Mouse (Mus musculus): ENCODE results near the gene Uap1. TPM values are rescaled to one million over a fixed set of nuclear protein-coding genes. Genes with fewer than 3 reads are reported as not detected.

Uap1 gene
- polyA plus RNA-seq, 1 experiment, result 28.0 TPM

DNA sequence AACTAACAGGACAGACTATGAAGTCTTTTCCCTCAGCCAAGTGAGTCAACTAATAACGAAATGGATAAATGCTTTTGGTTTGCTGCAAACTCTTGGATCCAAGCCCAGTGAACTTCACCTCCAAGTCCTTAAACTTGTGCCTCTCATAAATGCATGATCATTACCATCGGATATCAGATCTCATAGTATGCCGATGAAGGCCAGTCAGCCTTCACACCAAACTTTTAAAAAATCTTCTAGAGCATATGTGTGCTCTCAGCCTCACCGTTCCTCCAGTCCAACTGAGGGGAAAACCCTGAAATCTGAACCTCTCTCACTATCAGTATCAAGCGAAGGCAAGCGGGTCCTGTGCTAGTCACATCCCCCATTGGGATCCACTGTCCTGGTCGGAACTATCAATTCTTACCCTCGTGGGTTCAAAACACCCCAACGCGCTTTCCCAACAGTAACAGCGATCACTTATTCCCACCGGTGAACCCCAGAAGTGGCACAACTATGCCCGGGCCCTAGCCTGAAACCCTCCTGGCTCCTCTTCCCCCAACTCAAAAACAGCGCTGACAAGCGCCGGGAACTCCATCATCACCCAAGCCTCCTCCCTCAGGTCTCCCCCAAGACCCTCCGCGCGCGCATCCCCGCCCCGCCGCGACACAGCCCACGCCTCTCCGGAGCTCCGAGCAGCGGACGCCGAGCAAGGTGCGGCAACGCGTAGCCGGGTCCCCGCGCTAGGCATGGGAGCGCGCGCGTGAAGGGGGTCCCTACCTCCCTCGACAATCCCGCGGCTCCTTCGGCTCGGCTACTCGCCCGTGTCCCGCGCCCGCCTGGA, 555 bp downstream of the Uap1 start:
- Histone ChIP-seq H3K27ac (ENCODE audit: insufficient read depth, low read depth, low read length) (no peak overlapping the region), H3K4me1 (ENCODE audit: control insufficient read depth, insufficient read depth, low read length) (peaks cover 11% of the 10 kb centered on the region; the same call in 1 of the 2 replicates), H3K4me3 (ENCODE audit: insufficient read depth, low read length) (peak overlapping the region; percentile 95)
- no peak for TF ChIP-seq POLR2A (IDR thresholded peaks at IDR 0.05; ENCODE audit: borderline replicate concordance, low read depth, low read length)
- no peak for TF ChIP-seq CTCF (IDR thresholded peaks at IDR 0.05; ENCODE audit: low read depth, low read length)

DNA sequence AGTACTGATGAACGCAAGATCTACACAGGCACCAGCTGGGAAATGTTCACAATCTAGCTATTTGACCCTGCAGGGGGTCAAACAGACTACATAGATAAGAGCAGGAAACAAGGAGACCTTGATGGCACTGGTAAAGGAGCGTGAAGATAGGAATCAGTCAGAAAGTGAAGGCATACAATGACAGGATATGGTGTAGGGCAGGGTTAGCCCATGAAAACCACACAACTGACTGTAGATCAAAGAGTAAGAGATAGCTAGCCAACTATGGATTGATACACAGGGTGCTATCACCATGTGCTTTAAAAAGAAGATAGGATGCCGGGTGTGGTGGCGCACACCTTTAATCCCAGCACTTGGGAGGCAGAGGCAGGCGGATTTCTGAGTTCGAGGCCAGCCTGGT, 7.0 kb downstream of the Uap1 start:
- TF ChIP-seq POLR2A (IDR thresholded peaks at IDR 0.05; ENCODE audit: borderline replicate concordance, low read depth, low read length) (no peak), CTCF (IDR thresholded peaks at IDR 0.05; ENCODE audit: low read depth, low read length) (no peak)
- H3K4me3 ChIP-seq (ENCODE audit: insufficient read depth, low read length), result no peak overlapping the region

DNA sequence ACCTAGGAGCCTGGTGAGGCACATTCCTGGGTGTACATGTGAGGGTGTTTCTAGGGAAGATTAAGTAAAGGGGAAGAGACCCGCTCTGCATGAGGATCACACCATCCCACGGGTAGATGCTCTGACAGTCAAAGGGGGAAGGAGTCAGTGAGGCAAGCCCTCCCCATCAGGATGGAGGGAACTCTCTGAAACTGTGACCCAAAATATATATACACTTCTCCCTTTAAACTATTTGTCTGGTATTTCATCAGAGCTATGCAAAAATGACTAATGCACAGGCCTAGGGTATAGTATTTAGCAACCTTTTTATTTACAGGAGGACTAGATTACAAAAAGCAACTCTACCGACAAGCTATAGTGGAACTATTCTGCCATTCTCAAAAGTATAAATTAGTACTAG, 9.8 kb downstream of the Uap1 start:
- Histone ChIP-seq H3K4me1 (ENCODE audit: control insufficient read depth, insufficient read depth, low read length) (peaks cover 37% of the 10 kb centered on the region), H3K4me3 (ENCODE audit: insufficient read depth, low read length) (no peak overlapping the region), H3K27ac (ENCODE audit: insufficient read depth, low read depth, low read length) (no peak overlapping the region)
- TF ChIP-seq POLR2A (IDR thresholded peaks at IDR 0.05; ENCODE audit: borderline replicate concordance, low read depth, low read length), result no peak
- no peak for TF ChIP-seq CTCF (IDR thresholded peaks at IDR 0.05; ENCODE audit: low read depth, low read length)

More for the DNA sequence above, 7.0 kb downstream of the Uap1 start:
- Histone ChIP-seq H3K4me1 (ENCODE audit: control insufficient read depth, insufficient read depth, low read length) (peaks cover 20% of the 10 kb centered on the region), H3K27ac (ENCODE audit: insufficient read depth, low read depth, low read length) (no peak overlapping the region)

DNA sequence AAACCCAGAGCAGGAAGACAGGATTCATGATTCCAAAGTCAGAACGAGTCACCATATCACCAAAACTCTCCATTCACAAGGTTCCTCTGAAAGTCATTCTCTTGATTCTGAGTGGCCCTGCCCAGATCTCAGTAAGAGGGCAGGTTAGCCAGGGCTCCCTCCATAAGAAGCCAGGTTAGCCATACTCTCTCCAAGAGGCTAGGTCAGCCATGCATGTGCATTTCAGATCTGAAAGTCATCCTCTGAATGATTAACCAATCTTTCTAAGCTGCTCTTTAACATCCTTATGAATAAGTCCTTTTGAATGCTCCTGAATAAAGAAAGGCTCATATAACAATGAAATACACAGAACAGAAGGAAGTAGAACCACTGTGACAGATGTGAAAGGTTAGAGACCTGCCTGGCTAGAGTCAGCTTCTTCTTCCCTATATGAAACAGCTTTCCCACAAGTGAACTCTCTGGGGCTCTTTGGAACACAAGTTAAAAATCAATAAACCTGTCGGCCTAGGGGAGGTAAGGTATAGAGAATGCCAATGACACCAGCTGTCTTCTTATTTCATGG, 10.6 kb downstream of the Uap1 start:
- no peak for TF ChIP-seq CTCF (IDR thresholded peaks at IDR 0.05; ENCODE audit: low read depth, low read length)
- TF ChIP-seq POLR2A (IDR thresholded peaks at IDR 0.05; ENCODE audit: borderline replicate concordance, low read depth, low read length), result no peak
- Histone ChIP-seq H3K4me1 (ENCODE audit: control insufficient read depth, insufficient read depth, low read length) (peaks cover 38% of the 10 kb centered on the region), H3K4me3 (ENCODE audit: insufficient read depth, low read length) (no peak overlapping the region), H3K27ac (ENCODE audit: insufficient read depth, low read depth, low read length) (no peak overlapping the region)

DNA sequence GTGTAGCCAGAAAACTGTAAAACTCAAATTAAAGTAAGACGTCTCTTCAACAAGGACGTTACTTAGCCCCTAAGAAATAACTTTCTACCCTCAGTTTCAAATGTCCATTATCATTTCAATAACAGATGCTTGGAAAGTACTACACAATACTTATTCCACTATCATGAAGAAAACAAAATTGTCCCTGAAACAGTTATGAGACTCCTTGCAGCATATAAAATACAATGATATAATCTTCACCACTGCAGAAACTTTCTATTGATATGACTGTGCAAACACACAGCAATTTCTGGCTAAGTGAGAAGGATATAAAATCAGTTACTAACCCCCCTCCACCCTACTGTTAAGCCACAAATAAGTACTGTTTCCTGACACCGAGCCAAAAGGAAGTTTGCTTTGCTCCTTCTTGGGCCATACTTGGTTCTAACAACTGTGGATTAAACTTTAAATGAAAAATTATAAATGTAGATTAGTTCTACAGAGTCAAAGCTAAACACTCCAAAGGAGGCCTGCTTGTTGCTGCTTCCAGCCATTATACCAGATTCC, 11.3 kb downstream of the Uap1 start:
- no peak for TF ChIP-seq CTCF (IDR thresholded peaks at IDR 0.05; ENCODE audit: low read depth, low read length)
- Histone ChIP-seq H3K4me3 (ENCODE audit: insufficient read depth, low read length) (no peak overlapping the region), H3K4me1 (ENCODE audit: control insufficient read depth, insufficient read depth, low read length) (peaks cover 36% of the 10 kb centered on the region), H3K27ac (ENCODE audit: insufficient read depth, low read depth, low read length) (no peak overlapping the region)

DNA sequence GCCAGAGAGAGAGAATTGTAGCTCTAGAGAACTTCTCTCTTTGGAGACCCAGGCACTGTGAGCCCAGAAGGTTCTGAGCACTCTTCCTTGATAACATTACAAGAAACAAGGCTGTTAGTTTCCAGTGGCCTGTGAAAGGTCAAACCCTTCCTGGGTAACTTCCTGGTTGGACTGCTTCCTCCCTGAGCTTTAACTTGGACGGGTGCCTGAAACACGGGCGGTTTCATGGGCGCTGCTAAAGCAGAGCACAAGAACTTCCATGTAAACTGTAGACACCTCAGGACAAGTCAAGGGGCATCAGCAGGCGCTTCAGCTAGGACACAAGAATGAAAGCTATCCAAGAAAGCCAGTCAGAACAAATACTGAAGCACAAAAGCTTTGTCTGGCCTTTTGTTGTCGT, 12.9 kb downstream of the Uap1 start:
- H3K4me1 ChIP-seq (ENCODE audit: control insufficient read depth, insufficient read depth, low read length), result peaks cover 36% of the 10 kb centered on the region
- peak overlapping the region; percentile 62 for H3K27ac ChIP-seq (ENCODE audit: insufficient read depth, low read depth, low read length)
- TF ChIP-seq POLR2A (IDR thresholded peaks at IDR 0.05; ENCODE audit: borderline replicate concordance, low read depth, low read length) (no peak), CTCF (IDR thresholded peaks at IDR 0.05; ENCODE audit: low read depth, low read length) (no peak)
- no peak overlapping the region for H3K4me3 ChIP-seq (ENCODE audit: insufficient read depth, low read length)

DNA sequence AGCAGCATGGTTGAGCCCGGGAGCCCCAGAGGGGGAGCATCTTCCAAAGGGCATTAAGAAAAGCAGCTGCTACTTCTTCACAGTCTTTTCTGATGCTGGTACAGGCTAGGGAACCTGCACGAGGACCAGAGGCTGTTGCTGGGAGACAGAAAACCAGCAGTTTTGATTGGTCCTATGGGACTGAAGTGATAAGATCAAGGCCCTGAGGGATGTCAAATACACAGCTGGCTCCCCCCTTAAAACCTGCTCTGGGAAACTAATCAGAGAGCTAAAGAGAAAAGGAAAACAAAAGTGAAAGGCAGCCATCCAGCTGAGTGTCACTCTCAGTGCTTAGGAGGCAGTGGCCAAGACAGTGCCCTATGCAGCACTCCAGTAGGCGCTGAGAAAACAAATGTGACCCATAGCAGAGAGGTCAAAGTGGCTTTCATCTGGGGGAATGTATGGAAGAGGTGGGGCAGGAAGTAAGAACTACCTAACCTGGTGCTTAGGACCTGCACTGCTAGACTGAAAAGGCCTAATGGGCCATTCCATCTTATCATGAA, 14.3 kb downstream of the Uap1 start:
- Histone ChIP-seq H3K27ac (ENCODE audit: insufficient read depth, low read depth, low read length) (peak overlapping the region; percentile 64), H3K4me1 (ENCODE audit: control insufficient read depth, insufficient read depth, low read length) (peaks cover 36% of the 10 kb centered on the region), H3K4me3 (ENCODE audit: insufficient read depth, low read length) (no peak overlapping the region)
- no peak for TF ChIP-seq POLR2A (IDR thresholded peaks at IDR 0.05; ENCODE audit: borderline replicate concordance, low read depth, low read length)
- TF ChIP-seq CTCF (IDR thresholded peaks at IDR 0.05; ENCODE audit: low read depth, low read length), result no peak

DNA sequence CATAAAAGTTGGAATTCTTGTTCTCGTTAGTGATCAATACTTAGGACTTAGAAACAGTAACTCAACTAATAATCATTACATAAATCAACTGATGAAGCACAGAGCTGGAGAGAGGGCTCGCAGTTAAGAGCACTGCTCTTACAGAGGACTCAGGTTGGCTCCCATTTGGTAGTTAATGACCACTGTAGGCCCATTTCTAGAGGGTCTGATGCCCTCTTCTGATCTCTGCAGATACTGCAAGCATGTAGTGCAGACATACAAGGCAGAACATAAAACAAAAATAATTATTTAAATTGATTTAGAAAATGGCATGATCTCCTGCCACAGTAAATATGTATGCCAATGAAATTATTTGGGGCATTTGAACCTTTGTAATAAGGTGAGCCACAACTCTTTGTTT, 15.1 kb downstream of the Uap1 start:
- H3K27ac ChIP-seq (ENCODE audit: insufficient read depth, low read depth, low read length), result peak overlapping the region; percentile 52
- H3K4me1 ChIP-seq (ENCODE audit: control insufficient read depth, insufficient read depth, low read length), result peaks cover 34% of the 10 kb centered on the region
- TF ChIP-seq CTCF (IDR thresholded peaks at IDR 0.05; ENCODE audit: low read depth, low read length) (no peak), POLR2A (IDR thresholded peaks at IDR 0.05; ENCODE audit: borderline replicate concordance, low read depth, low read length) (no peak)
- no peak overlapping the region for H3K4me3 ChIP-seq (ENCODE audit: insufficient read depth, low read length)

DNA sequence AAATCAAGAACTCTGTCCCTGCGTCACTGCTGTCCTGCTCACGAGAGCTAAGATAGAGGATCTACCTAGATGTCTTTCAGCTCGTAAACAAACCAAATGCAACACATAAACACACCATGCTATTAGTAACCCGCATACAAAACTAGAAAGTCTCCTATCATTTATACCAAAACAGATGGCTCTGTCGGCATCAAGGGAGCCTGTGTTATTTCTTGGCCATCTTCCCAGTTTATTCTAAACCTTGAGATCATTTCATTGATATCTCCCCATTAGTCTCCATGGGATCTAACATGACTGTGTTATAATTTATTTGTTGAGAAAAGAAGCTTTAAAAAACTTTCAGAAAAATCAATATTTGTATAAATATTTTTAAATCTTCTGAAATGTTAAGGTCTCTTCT, 19.0 kb downstream of the Uap1 start:
- Histone ChIP-seq H3K4me1 (ENCODE audit: control insufficient read depth, insufficient read depth, low read length) (peaks cover 10% of the 10 kb centered on the region), H3K27ac (ENCODE audit: insufficient read depth, low read depth, low read length) (no peak overlapping the region), H3K4me3 (ENCODE audit: insufficient read depth, low read length) (no peak overlapping the region)
- TF ChIP-seq CTCF (IDR thresholded peaks at IDR 0.05; ENCODE audit: low read depth, low read length) (no peak), POLR2A (IDR thresholded peaks at IDR 0.05; ENCODE audit: borderline replicate concordance, low read depth, low read length) (no peak)

DNA sequence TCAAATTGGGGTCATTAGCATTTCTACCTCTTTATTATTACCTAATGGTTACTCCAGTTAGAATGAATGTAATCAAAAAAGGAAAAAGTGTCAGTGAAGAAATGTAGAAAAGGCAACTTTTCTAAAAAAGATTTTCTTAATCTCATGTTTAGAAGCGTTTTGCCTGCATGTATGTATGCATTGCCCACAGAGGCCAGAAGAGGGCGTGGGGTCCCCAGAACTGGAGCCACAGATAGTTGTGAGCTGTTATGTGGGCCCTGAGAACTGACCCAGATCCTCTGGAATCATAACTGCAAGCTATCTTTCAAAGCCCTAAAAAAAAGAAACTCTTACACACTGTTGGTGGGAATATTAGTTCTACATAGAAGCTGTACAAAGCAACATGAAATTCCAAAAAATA, 19.5 kb downstream of the Uap1 start:
- H3K27ac ChIP-seq (ENCODE audit: insufficient read depth, low read depth, low read length), result no peak overlapping the region
- TF ChIP-seq CTCF (IDR thresholded peaks at IDR 0.05; ENCODE audit: low read depth, low read length) (no peak), POLR2A (IDR thresholded peaks at IDR 0.05; ENCODE audit: borderline replicate concordance, low read depth, low read length) (no peak)
- H3K4me1 ChIP-seq (ENCODE audit: control insufficient read depth, insufficient read depth, low read length), result peaks cover 5% of the 10 kb centered on the region
- no peak overlapping the region for H3K4me3 ChIP-seq (ENCODE audit: insufficient read depth, low read length)
